Mouse (Mus musculus): ENCODE results near the gene Bcl7b. TPM values are rescaled to one million over a fixed set of nuclear protein-coding genes. Genes with fewer than 3 reads are reported as not detected.
A peak's percentile ranks its signal among the peaks of the same experiment; 100 is the strongest.

Bcl7b gene
- polyA plus RNA-seq, 1 experiment, result 9.3 TPM

GRCm38 (mm10) chr5:135187349-135188213 lies 19.5 kb downstream of the Bcl7b start:
- H3K9me3 ChIP-seq (ENCODE audit: control insufficient read depth, low read length), result no peaks in the 10 kb centered on the region
- H3K4me1 ChIP-seq (ENCODE audit: control insufficient read depth), result peaks cover 47% of the 10 kb centered on the region
- peaks cover 46% of the 10 kb centered on the region for H3K36me3 ChIP-seq (ENCODE audit: control insufficient read depth)
- no peaks in the 10 kb centered on the region for H3K27me3 ChIP-seq (ENCODE audit: control insufficient read depth)
- TF ChIP-seq GATA1 (IDR thresholded peaks at IDR 0.05; ENCODE audit: low read length) (peak; percentile 4; the same call in 1 of the 2 replicates), TAL1 (IDR thresholded peaks at IDR 0.05; ENCODE audit: low read length) (no peak)
- peak overlapping the region; percentile 99 for H3K4me3 ChIP-seq (replicated peaks)

GRCm38 (mm10) chr5:135188214-135188554 lies 20.1 kb downstream of the Bcl7b start:
- Histone ChIP-seq H3K4me3 (replicated peaks) (peak overlapping the region; percentile 99), H3K27me3 (ENCODE audit: control insufficient read depth) (no peaks in the 10 kb centered on the region), H3K9me3 (ENCODE audit: control insufficient read depth, low read length) (no peaks in the 10 kb centered on the region), H3K36me3 (ENCODE audit: control insufficient read depth) (peaks cover 48% of the 10 kb centered on the region), H3K4me1 (ENCODE audit: control insufficient read depth) (peaks cover 49% of the 10 kb centered on the region)
- TF ChIP-seq GATA1 (IDR thresholded peaks at IDR 0.05; ENCODE audit: low read length) (no peak), TAL1 (IDR thresholded peaks at IDR 0.05; ENCODE audit: low read length) (no peak)

- H3K4me3 ChIP-seq (replicated peaks), result peak overlapping the region; percentile 99
- no peaks in the 10 kb centered on the region for H3K9me3 ChIP-seq (ENCODE audit: control insufficient read depth, low read length)
- peaks cover 57% of the 10 kb centered on the region for H3K36me3 ChIP-seq (ENCODE audit: control insufficient read depth)
- peaks cover 51% of the 10 kb centered on the region for H3K4me1 ChIP-seq (ENCODE audit: control insufficient read depth)
- TF ChIP-seq GATA1 (IDR thresholded peaks at IDR 0.05; ENCODE audit: low read length), result no peak
- no peak for TF ChIP-seq TAL1 (IDR thresholded peaks at IDR 0.05; ENCODE audit: low read length)
- no peaks in the 10 kb centered on the region for H3K27me3 ChIP-seq (ENCODE audit: control insufficient read depth)
These were observed 21.4 kb downstream of the Bcl7b start for GRCm38 (mm10) chr5:135189281-135190022.

- no peaks in the 10 kb centered on the region for H3K9me3 ChIP-seq (ENCODE audit: control insufficient read depth, low read length)
- no peak for TF ChIP-seq TAL1 (IDR thresholded peaks at IDR 0.05; ENCODE audit: low read length)
- no peak for TF ChIP-seq GATA1 (IDR thresholded peaks at IDR 0.05; ENCODE audit: low read length)
- no peaks in the 10 kb centered on the region for H3K27me3 ChIP-seq (ENCODE audit: control insufficient read depth)
- peaks cover 79% of the 10 kb centered on the region for H3K36me3 ChIP-seq (ENCODE audit: control insufficient read depth)
- peaks cover 39% of the 10 kb centered on the region for H3K4me1 ChIP-seq (ENCODE audit: control insufficient read depth)
- no peak overlapping the region for H3K4me3 ChIP-seq (replicated peaks)
These were observed 23.5 kb downstream of the Bcl7b start for GRCm38 (mm10) chr5:135191620-135192019.

GRCm38 (mm10) chr5:135192431-135192830 lies 24.3 kb downstream of the Bcl7b start:
- Histone ChIP-seq H3K36me3 (ENCODE audit: control insufficient read depth) (peaks cover 87% of the 10 kb centered on the region), H3K27me3 (ENCODE audit: control insufficient read depth) (no peaks in the 10 kb centered on the region), H3K9me3 (ENCODE audit: control insufficient read depth, low read length) (no peaks in the 10 kb centered on the region), H3K4me1 (ENCODE audit: control insufficient read depth) (peaks cover 38% of the 10 kb centered on the region), H3K4me3 (replicated peaks) (no peak overlapping the region)
- TF ChIP-seq TAL1 (IDR thresholded peaks at IDR 0.05; ENCODE audit: low read length) (no peak), GATA1 (IDR thresholded peaks at IDR 0.05; ENCODE audit: low read length) (no peak)

DNA sequence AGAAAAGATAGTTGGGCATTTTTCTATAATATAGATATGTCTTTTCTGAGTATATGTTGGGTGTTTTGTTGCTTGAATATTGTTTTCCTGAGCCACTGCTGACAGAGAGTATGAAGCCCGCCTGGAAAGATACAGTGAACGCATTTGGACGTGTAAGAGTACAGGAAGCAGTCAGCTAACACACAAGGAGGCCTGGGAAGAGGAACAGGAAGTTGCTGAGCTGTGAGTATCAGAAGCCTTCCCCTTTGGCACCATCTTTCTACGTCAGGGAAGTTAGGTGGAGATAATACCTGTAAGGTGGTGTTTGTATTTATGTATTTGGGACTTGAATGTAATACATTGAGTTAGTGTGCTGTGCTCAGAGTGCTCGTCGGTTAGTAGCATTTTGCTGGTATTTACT lies 28.3 kb downstream of the Bcl7b start:
- Histone ChIP-seq H3K4me1 (ENCODE audit: control insufficient read depth) (peaks cover 17% of the 10 kb centered on the region), H3K36me3 (ENCODE audit: control insufficient read depth) (peaks cover 99% of the 10 kb centered on the region), H3K27me3 (ENCODE audit: control insufficient read depth) (no peaks in the 10 kb centered on the region), H3K4me3 (replicated peaks) (no peak overlapping the region), H3K9me3 (ENCODE audit: control insufficient read depth, low read length) (no peaks in the 10 kb centered on the region)
- no peak for TF ChIP-seq TAL1 (IDR thresholded peaks at IDR 0.05; ENCODE audit: low read length)

DNA sequence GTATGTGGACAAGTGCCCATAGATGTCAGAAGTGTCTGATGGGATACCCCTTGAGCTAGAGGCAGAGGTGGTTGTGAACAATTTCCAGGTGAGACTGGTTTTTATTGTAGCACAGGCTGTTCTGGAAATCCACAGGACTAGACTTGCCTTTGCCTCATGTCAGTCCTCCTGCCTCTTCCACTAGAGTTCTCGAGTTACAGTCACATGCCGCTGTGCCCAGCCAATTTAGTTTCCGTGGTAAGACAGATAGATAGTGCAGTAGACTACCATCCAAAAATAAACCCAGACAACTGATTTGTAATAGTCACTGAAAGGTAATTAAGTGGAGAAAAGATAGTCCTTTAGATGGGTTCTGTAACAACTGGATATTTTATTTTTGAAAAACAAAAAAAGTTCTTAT lies 34.7 kb downstream of the Bcl7b start:
- Histone ChIP-seq H3K36me3 (ENCODE audit: control insufficient read depth) (peaks cover 96% of the 10 kb centered on the region), H3K9me3 (ENCODE audit: control insufficient read depth, low read length) (no peaks in the 10 kb centered on the region), H3K4me3 (replicated peaks) (no peak overlapping the region), H3K4me1 (ENCODE audit: control insufficient read depth) (0 out of 2 replicates have a peak, but pooled peaks cover 1% of the 10 kb centered on the region), H3K27me3 (ENCODE audit: control insufficient read depth) (no peaks in the 10 kb centered on the region)
- no peak for TF ChIP-seq GATA1 (IDR thresholded peaks at IDR 0.05; ENCODE audit: low read length)
- no peak for TF ChIP-seq TAL1 (IDR thresholded peaks at IDR 0.05; ENCODE audit: low read length)

- H3K27me3 ChIP-seq (ENCODE audit: control insufficient read depth), result no peaks in the 10 kb centered on the region
- H3K4me1 ChIP-seq (ENCODE audit: control insufficient read depth), result no peaks in the 10 kb centered on the region
- H3K9me3 ChIP-seq (ENCODE audit: control insufficient read depth, low read length), result no peaks in the 10 kb centered on the region
- TF ChIP-seq TAL1 (IDR thresholded peaks at IDR 0.05; ENCODE audit: low read length), result no peak
- TF ChIP-seq GATA1 (IDR thresholded peaks at IDR 0.05; ENCODE audit: low read length), result no peak
- peaks cover 99% of the 10 kb centered on the region for H3K36me3 ChIP-seq (ENCODE audit: control insufficient read depth)
- H3K4me3 ChIP-seq (replicated peaks), result no peak overlapping the region
These were observed 40.1 kb downstream of the Bcl7b start for GRCm38 (mm10) chr5:135208197-135208596.

DNA sequence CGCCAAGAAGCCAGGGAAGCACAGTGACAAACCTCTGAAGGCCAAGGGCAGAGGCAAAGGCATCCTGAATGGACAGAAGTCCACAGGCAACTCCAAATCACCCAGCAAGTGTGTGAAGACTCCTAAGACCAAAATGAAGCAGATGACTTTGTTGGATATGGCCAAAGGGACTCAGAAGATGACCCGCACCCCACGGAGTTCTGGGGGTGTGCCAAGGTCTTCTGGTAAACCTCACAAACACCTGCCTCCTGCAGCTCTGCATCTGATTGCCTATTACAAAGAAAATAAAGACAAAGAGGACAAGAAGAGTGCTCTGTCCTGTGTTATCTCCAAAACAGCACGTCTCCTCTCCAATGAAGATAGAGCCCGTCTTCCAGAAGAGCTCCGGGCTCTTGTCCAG lies 48.8 kb downstream of the Bcl7b start:
- Histone ChIP-seq H3K27me3 (ENCODE audit: control insufficient read depth) (no peaks in the 10 kb centered on the region), H3K9me3 (ENCODE audit: control insufficient read depth, low read length) (no peaks in the 10 kb centered on the region), H3K4me1 (ENCODE audit: control insufficient read depth) (no peaks in the 10 kb centered on the region), H3K36me3 (ENCODE audit: control insufficient read depth) (peaks cover 100% of the 10 kb centered on the region), H3K4me3 (replicated peaks) (no peak overlapping the region)
- no peak for TF ChIP-seq TAL1 (IDR thresholded peaks at IDR 0.05; ENCODE audit: low read length)
- TF ChIP-seq GATA1 (IDR thresholded peaks at IDR 0.05; ENCODE audit: low read length), result no peak
